8 mouse cellular contexts compared by ENCODE assay signal in the genomic region with DNA sequence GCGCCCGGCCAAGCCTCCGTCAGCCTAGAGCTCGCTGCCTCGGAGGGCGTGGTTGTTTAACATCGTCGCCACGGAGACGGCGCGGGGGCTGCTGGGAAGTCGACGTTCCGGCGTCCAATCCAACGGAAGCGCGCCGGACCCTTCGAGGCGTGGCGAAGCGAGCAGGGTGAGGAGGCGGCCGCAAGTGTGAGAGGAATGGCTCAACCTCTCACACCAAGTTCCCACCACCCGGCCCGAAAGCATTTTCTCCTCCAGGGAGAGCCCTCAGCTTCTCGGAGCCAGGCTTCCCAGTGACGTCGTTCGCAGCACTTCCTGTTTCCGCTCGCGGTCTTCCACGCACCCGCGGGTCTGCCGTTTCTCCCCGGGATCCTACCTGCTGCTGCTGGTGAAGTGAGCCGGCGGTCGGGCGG. TPM values are rescaled to one million over a fixed set of nuclear protein-coding genes. Genes with fewer than 3 reads are reported as not detected.
DNase-seq lines count a peak whose midpoint lies in the region; ATAC-seq lines count a peak whose summit lies in the region.

A gene (plus strand): TSS at position 175 of the 410 bp plus-strand sequence.
A gene (minus strand): TSS at position 307 of the 410 bp plus-strand sequence.

- H3K4me3 ChIP-seq in lung, embryonic 16.5 days (ENCODE audit: low read length): peak within 1 kb of the TSS; percentile 88

- under 1% methylated on average over 44 of the region's 44 CpGs for WGBS in lung, embryonic 16.5 days

- peaks cover 7% of the 10 kb centered on the region for H3K4me1 ChIP-seq in lung, embryonic 16.5 days (replicated peaks; ENCODE audit: control insufficient read depth, insufficient read depth, low read length)

- peak within 1 kb of the TSS; percentile 75 for H3K4me2 ChIP-seq in lung, embryonic 16.5 days (ENCODE audit: low read depth, low read length)

- H3K9me3 ChIP-seq in lung, embryonic 16.5 days (ENCODE audit: control insufficient read depth, low read length): no peaks in the 10 kb centered on the region

- no peaks in the 10 kb centered on the region for H3K27me3 ChIP-seq in lung, embryonic 16.5 days (ENCODE audit: control insufficient read depth, insufficient read depth, low read depth, low read length)

- peaks cover 6% of the 10 kb centered on the region for H3K36me3 ChIP-seq in lung, embryonic 16.5 days (ENCODE audit: control insufficient read depth, insufficient read depth, low read length)

- peak within 1 kb of the TSS; percentile 97 for H3K27ac ChIP-seq in lung, embryonic 16.5 days (ENCODE audit: low read length)

- peak within 1 kb of the TSS; percentile 80 for H3K9ac ChIP-seq in lung, embryonic 16.5 days (ENCODE audit: low read length)

- peak; percentile 98 to 99 for ATAC-seq in hematopoietic stem cell, adult 5-6 weeks (replicated peaks in 1 of 2; ENCODE audit: insufficient read depth in 1 of 2, low FRiP score in 2 of 2, low TSS enrichment in 1 of 2, low read depth in 1 of 2, poor library complexity in 2 of 2, severe bottlenecking in 2 of 2)
- ATAC-seq in lung, embryonic 16.5 days (ENCODE audit: low read depth): peak; percentile 100

- peak; percentile 77 for DNase-seq in MEL-GATA-1-ER (ENCODE audit: extremely low read depth, low read depth)
- peak; percentile 85 for DNase-seq in cerebellum, adult 8-10 months
- DNase-seq in forelimb bud, embryonic 11.5 days (ENCODE audit: low read depth, low spot score): peak; percentile 90
- DNase-seq in layer of hippocampus, adult 9-10 months (ENCODE audit: low spot score): peak; percentile 69
- peak; percentile 82 for DNase-seq in ovary, postnatal 10 days (ENCODE audit: low spot score)
- DNase-seq in thymus, postnatal 10 days (ENCODE audit: low spot score in 2 of 2): peak; percentile 81 to 89

RNA-seq across cellular contexts. Expression of the first gene that starts in this region (rescaled TPM):
- 17.9 and 33.9 TPM in 2 replicates for total RNA-seq in hematopoietic stem cell, adult 5-6 weeks (2017)
- 15.0 and 16.1 TPM in 2 replicates for polyA plus RNA-seq in lung, embryonic 16.5 days (2015; fragmentation: Nextera tagmentation; extraction: Ambion mirVana)

RNA-seq across cellular contexts. Expression of the second gene that starts in this region (rescaled TPM):
- total RNA-seq in hematopoietic stem cell, adult 5-6 weeks (2017): 0.19 TPM in 1 of 2 replicates, not detected in the other
- polyA plus RNA-seq in lung, embryonic 16.5 days (2015; fragmentation: Nextera tagmentation; extraction: Ambion mirVana): 2.1 and 3.2 TPM in 2 replicates

Comparison
In these comparisons a context has a peak if more than half of its experiments do, and no peak if none do; other contexts are left out.
1. Peak in every context shown above with its lines: DNase-seq, ATAC-seq, H3K4me3 ChIP-seq and H3K27ac ChIP-seq.